Mouse (Mus musculus): Measurements from ENCODE around the gene Hoxa9. TPM values are rescaled to one million over a fixed set of nuclear protein-coding genes. Genes with fewer than 3 reads are reported as not detected.

Hoxa9 gene
- polyA plus RNA-seq, 1 experiment: not detected

Other genes with a start within 250 kb of the Hoxa9 start
- gene Skap2, start 218.5 kb downstream of the Hoxa9 start, polyA plus RNA-seq (2012; rRNA removed): 8.8 and 12.8 TPM in 2 replicates
- gene Hoxa1, start 72.8 kb downstream of the Hoxa9 start, polyA plus RNA-seq (2012; rRNA removed): 0.04 TPM in 1 of 2 replicates, not detected in the other
- gene Hoxa2, start 66.3 kb downstream of the Hoxa9 start, polyA plus RNA-seq (2012; rRNA removed): not detected in 2 replicates
- not detected in 2 replicates for gene 5730596B20Rik, start 53.6 kb downstream of the Hoxa9 start, polyA plus RNA-seq (2012; rRNA removed)
- 0.06 TPM in 1 of 2 replicates, not detected in the other for gene Hoxa4, start 39.3 kb downstream of the Hoxa9 start, polyA plus RNA-seq (2012; rRNA removed)
- gene Hoxa5, start 26.5 kb downstream of the Hoxa9 start, polyA plus RNA-seq (2012; rRNA removed): 0.11 TPM in 1 of 2 replicates, not detected in the other
- gene Hoxa6, start 22.4 kb downstream of the Hoxa9 start, polyA plus RNA-seq (2012; rRNA removed): not detected in 2 replicates
- gene Hoxa3, start 17.8 kb downstream of the Hoxa9 start, polyA plus RNA-seq (2012; rRNA removed): not detected in 2 replicates
- not detected in 2 replicates for gene Gm28308, start 17.8 kb downstream of the Hoxa9 start, polyA plus RNA-seq (2012; rRNA removed)
- gene Hoxa7, start 9.2 kb downstream of the Hoxa9 start, polyA plus RNA-seq (2012; rRNA removed): 0.17 TPM in 1 of 2 replicates, not detected in the other
- gene Hoxa10, start 9.8 kb upstream of the Hoxa9 start, polyA plus RNA-seq (2012; rRNA removed): 0.27 TPM in 1 of 2 replicates, not detected in the other
- gene Hoxa11, start 14.7 kb upstream of the Hoxa9 start, polyA plus RNA-seq (2012; rRNA removed): 0.04 and 0.21 TPM in 2 replicates
- gene Hoxa13, start 29.8 kb upstream of the Hoxa9 start, polyA plus RNA-seq (2012; rRNA removed): not detected in 2 replicates
- gene Evx1, start 82.4 kb upstream of the Hoxa9 start, polyA plus RNA-seq (2012; rRNA removed): not detected in 2 replicates

Data from frontal cortex, adult 2 months (tissue).